Mouse (Mus musculus) heart, postnatal 0 days (tissue): ENCODE results near the gene Nceh1.

Experiments
- CTCF ChIP-seq: IDR thresholded peaks from 2 replicates; pipeline ENCODE4 v1.5.1; 2016; ENCODE audit warnings: antibody characterized with exemption, control low read depth, low read depth
- EP300 ChIP-seq: IDR thresholded peaks from 2 replicates; pipeline ENCODE4 v1.6.1; 2016; ENCODE audit warnings: antibody characterized with exemption, low read depth

DNA sequence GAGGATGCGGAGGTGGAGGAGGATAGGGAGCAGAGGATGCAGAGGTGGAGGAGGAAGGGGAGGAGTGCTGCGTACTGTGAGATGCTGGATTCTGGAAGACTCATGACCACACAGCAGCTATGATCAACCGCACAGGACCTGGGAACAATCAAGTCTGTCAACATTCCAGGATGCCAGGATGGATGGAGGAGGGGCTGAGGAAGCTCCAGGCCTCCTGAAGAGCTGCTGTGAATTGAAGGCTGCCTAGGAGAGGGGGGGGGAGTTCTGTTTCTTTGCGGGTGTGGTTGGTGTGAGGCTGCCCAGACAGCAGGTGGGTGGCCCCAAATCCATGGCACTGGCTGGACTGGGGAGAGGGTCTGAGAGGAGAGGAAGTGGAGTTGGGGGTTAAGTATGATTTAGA, 23.9 kb upstream of the Nceh1 start:
- TF ChIP-seq CTCF = no peak
- no peak for TF ChIP-seq EP300
